Mouse (Mus musculus) cerebellum, adult 2 months (tissue): ENCODE data around the gene Ypel4.

Experiments
- CTCF ChIP-seq: fragments of 200-500 bp; IDR thresholded peaks from 2 replicates; pipeline ENCODE4 v1.5.1; 2011; ENCODE audit warnings: low read depth, mild to moderate bottlenecking, control low read depth, low read length, moderate library complexity, borderline replicate concordance; ENCODE audit not compliant: insufficient read depth
- POLR2A ChIP-seq: fragments of 200-500 bp; IDR thresholded peaks from 2 replicates; pipeline ENCODE4 v1.6.1; 2011; ENCODE audit warnings: low read length, control low read depth, borderline replicate concordance; ENCODE audit not compliant: insufficient read depth

DNA sequence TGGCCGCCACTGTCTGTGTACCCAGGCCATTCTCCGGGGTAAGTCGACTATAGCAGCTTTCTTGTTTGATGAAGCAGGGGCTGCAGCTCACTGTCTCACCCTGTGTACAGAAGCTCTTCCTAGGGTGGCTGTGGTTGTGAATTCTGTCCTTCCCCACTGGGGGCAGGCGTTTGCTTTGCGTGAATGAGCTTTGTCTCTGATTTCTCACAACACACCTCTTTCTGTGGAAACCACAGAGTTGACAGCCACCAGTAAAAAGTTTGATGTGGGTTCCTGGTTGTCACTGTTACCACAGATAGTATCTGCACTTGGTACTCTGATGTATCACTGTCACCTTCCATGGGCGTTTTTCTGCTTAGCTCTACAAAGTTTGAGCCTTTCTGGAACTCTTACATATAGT, 45.4 kb downstream of the Ypel4 start:
- TF ChIP-seq POLR2A (no peak), CTCF (no peak)
